Mouse (Mus musculus) limb, embryonic 11.5 days (tissue): ENCODE measurements around the gene Gnb5. TPM values are rescaled to one million over a fixed set of nuclear protein-coding genes. Genes with fewer than 3 reads are reported as not detected.

ENCODE experiments used
- ATAC-seq: fragments of 200-750 bp; cut with Nextera tagmentation; 2 replicates; pipeline ENCODE4 v1.8.0; 2017; ENCODE audit warnings: low read depth; ENCODE audit not compliant: insufficient number of reproducible peaks, low FRiP score, low TSS enrichment
- DNase-seq: peaks from one replicate; pipeline ENCODE4 v3.0.0-alpha.2; 2015; ENCODE audit warnings: low spot score
- H3K27ac ChIP-seq: fragments of 300-500 bp; sonication (generic); replicated peaks from 2 replicates; pipeline ENCODE4 v1.5.1; 2014; ENCODE audit warnings: low read depth, mild to moderate bottlenecking, low read length
- H3K27me3 ChIP-seq: fragments of 300-500 bp; sonication (generic); 2 replicates; pipeline ENCODE4 v1.6.1; 2014; ENCODE audit warnings: mild to moderate bottlenecking, low read length, mixed read lengths; ENCODE audit not compliant: control insufficient read depth, insufficient read depth
- H3K36me3 ChIP-seq: fragments of 300-500 bp; sonication (generic); 2 replicates; pipeline ENCODE4 v1.6.1; 2014; ENCODE audit warnings: mild to moderate bottlenecking, low read length, moderate library complexity, mixed read lengths; ENCODE audit not compliant: control insufficient read depth, insufficient read depth
- H3K4me1 ChIP-seq: fragments of 300-500 bp; sonication (generic); 2 replicates; pipeline ENCODE4 v1.6.1; 2014; ENCODE audit warnings: low read length, mixed read lengths; ENCODE audit not compliant: control insufficient read depth, insufficient read depth
- H3K4me2 ChIP-seq: fragments of 300-500 bp; sonication (generic); 2 replicates; pipeline ENCODE4 v1.6.1; 2014; ENCODE audit warnings: low read depth, mild to moderate bottlenecking, moderate library complexity; ENCODE audit not compliant: severe bottlenecking
- H3K4me3 ChIP-seq: fragments of 300-500 bp; sonication (generic); 2 replicates; pipeline ENCODE4 v1.5.1; 2014; ENCODE audit warnings: low read depth, low read length
- H3K9ac ChIP-seq: fragments of 300-500 bp; sonication (generic); 2 replicates; pipeline ENCODE4 v1.6.1; 2014; ENCODE audit warnings: mild to moderate bottlenecking, low read length
- H3K9me3 ChIP-seq: fragments of 300-500 bp; sonication (generic); 2 replicates; pipeline ENCODE4 v1.6.1; 2016; ENCODE audit warnings: low read length; ENCODE audit not compliant: control insufficient read depth
- WGBS: fragments of 180-500 bp; shearing (Covaris S2); extraction: QIAGEN DNeasy Blood & Tissue Kit; methylation state at CpG from one replicate; pipeline ENCODE4 v1.1.7; 2014; 5-methylcytosine and 5-hydroxymethylcytosine counted together
- polyA plus RNA-seq: library from polyadenylated mRNA; unstranded; fragments of >200 nt; fragmentation: Nextera tagmentation; extraction: Ambion mirVana; gene quantifications from 2 replicates; pipeline ENCODE4 v1.2.1, GENCODE M21; 2014

Gene Gnb5
- polyA plus RNA-seq, 1 experiment from 2014 or later: 23.0 TPM

DNA sequence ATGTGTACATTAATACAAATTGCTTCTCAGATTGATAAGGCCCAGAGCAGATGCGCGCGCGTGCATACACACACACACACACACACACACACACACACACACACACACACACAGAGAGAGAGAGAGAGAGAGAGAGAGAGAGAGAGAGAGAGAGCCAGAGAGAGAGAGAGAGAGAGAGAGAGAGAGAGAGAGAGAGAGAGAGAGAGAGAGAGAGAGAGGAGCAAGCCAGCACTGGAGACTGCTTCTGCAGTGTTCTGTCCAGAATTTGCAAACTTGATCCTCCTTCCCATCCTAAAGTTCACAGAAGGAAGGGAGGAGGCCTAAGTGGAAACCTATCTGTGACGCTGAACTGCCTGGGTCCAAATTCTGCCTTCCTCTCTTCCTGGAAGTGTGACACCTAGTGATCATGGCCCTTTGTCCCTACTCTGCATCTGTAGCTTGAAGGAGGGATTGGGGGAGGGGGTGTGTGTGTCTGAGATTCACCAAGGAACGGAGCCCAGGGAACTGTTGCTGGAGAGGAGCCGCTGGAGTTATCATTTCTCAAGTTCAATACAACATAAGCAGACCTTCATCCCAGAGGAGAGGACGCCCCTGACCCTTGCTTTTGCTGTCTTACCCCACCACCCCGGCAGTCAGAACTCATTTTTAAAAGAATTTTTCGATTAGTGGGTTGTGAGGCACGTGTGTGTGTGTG lies 7.2 kb downstream of the Gnb5 start:
- ATAC-seq: no peak; the same call in 1 of the 2 replicates
- 0 out of 2 replicates have a peak overlapping the region, but pooled peaks have one; percentile 68 for H3K9ac ChIP-seq
- peak overlapping the region; percentile 59 for H3K4me3 ChIP-seq
- peaks cover 7% of the 10 kb centered on the region; the same call in 1 of the 2 replicates for H3K4me1 ChIP-seq
- H3K27ac ChIP-seq: no peak overlapping the region
- H3K4me2 ChIP-seq: peak overlapping the region; percentile 94
- 41% methylated on average over 11 of the region's 11 CpGs for WGBS
- H3K36me3 ChIP-seq: no peaks in the 10 kb centered on the region
- H3K27me3 ChIP-seq: no peaks in the 10 kb centered on the region
- no peaks in the 10 kb centered on the region for H3K9me3 ChIP-seq
- peak; percentile 37 for DNase-seq

- no peak overlapping the region for H3K27ac ChIP-seq
- H3K4me1 ChIP-seq: peaks cover 7% of the 10 kb centered on the region; the same call in 1 of the 2 replicates
- H3K9me3 ChIP-seq: no peaks in the 10 kb centered on the region
- WGBS: 1% methylated on average over 51 of the region's 52 CpGs
- peak overlapping the region; percentile 68 for H3K9ac ChIP-seq
- peak; percentile 86 for DNase-seq
- H3K4me2 ChIP-seq: peak overlapping the region; percentile 94
- H3K27me3 ChIP-seq: no peaks in the 10 kb centered on the region
- ATAC-seq: peak; percentile 86
- no peaks in the 10 kb centered on the region for H3K36me3 ChIP-seq
- peak overlapping the region; percentile 59 for H3K4me3 ChIP-seq
Observed at GRCm38 (mm10) chr9:75313832-75314516, 7.9 kb downstream of the Gnb5 start.

DNA sequence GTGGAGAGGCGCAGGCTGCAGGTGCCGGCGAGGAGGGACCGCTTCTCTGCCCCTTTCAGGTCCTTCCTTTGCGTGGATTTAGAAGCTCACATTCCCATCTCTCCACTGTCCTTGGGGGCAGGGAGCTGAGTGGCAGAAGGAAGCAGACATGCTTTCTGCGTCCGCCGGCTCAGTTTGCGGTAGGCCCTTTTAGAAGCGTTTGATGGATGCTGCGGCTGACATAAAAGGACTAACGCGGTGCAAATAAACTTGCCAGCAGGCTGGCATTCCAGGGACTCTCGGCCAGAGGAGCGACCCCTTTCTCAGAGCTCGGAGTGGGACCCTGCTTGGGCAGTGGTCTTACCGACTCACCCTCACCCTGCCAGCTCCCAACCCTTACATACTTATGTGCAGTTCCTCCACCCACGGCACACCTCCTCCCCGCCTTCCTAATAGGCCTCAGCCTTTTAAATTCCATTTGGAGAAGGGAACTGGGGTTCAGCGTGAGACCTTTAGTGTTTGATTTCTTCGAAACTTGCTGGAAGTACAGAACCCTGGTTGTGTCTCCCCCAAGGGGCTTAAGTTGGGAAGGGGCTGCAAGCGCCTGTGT lies 8.5 kb downstream of the Gnb5 start:
- DNase-seq: no peak
- Histone ChIP-seq H3K4me3 (peak overlapping the region; percentile 59), H3K9me3 (no peaks in the 10 kb centered on the region), H3K27me3 (no peaks in the 10 kb centered on the region), H3K9ac (peak overlapping the region; percentile 68), H3K4me2 (peak overlapping the region; percentile 94), H3K4me1 (peaks cover 7% of the 10 kb centered on the region; the same call in 1 of the 2 replicates), H3K27ac (no peak overlapping the region), H3K36me3 (no peaks in the 10 kb centered on the region)
- ATAC-seq: no peak
- 2% methylated on average over 22 of the region's 22 CpGs for WGBS

DNA sequence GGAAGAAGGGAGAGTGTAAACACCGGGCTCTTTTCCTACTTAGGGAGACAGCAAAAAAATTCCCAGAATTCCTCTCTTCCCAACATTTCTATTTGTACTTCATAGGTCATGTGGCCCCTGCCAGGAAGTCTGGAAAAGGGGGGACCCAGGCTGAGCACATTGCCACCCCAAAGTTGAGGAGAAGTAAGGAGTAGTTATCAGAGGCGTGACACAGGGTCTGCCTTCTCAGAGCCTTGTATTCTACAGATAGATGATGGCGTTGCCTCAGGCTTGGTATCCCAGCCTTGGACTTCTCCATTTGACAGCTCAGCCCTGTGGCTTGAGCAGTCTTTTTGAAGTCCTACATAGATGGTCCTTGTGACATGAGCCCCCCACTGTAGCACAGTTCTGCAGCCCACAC lies 9.2 kb downstream of the Gnb5 start:
- H3K9ac ChIP-seq: no peak overlapping the region
- no peaks in the 10 kb centered on the region for H3K27me3 ChIP-seq
- no peaks in the 10 kb centered on the region for H3K36me3 ChIP-seq
- peak overlapping the region; percentile 94 for H3K4me2 ChIP-seq
- no peaks in the 10 kb centered on the region for H3K9me3 ChIP-seq
- ATAC-seq (no peak), DNase-seq (no peak)
- WGBS: 69% methylated on average over 3 of the region's 3 CpGs
- no peak overlapping the region for H3K4me3 ChIP-seq
- H3K27ac ChIP-seq: no peak overlapping the region
- H3K4me1 ChIP-seq: peaks cover 7% of the 10 kb centered on the region; the same call in 1 of the 2 replicates

DNA sequence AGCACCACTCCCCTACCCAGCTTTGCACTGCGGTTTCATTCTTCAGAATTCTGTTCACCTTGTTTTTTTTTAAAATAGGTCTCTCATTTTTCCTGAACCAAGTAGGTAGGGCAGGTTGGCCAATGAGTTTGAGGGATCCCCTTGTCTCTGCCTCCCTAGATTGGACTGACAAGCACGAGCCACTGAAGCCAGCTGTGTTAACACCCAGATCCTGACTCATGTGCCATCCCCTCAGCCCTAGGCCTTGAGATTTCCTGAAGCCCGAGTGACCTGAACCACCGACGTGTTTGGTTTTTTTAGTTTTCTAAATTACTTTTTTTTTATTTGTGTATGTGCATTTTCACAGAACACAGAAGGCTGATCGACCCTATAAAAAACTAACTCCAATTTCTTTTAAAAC lies 10.7 kb downstream of the Gnb5 start:
- Histone ChIP-seq H3K4me1 (peaks cover 7% of the 10 kb centered on the region; the same call in 1 of the 2 replicates), H3K9ac (no peak overlapping the region)
- 85% methylated on average over 6 of the region's 6 CpGs for WGBS

GRCm38 (mm10) chr9:75318196-75318595 lies 12.1 kb downstream of the Gnb5 start:
- Histone ChIP-seq H3K4me2 (no peak overlapping the region), H3K36me3 (no peaks in the 10 kb centered on the region), H3K4me3 (no peak overlapping the region), H3K27me3 (no peaks in the 10 kb centered on the region), H3K9ac (no peak overlapping the region), H3K4me1 (peaks cover 7% of the 10 kb centered on the region; the same call in 1 of the 2 replicates), H3K27ac (no peak overlapping the region), H3K9me3 (no peaks in the 10 kb centered on the region)
- WGBS: 96% methylated on average over 2 of the region's 2 CpGs
- no peak for ATAC-seq
- DNase-seq: no peak

More for the DNA sequence above, 10.7 kb downstream of the Gnb5 start:
- DNase-seq: no peak
- Histone ChIP-seq H3K36me3 (no peaks in the 10 kb centered on the region), H3K27me3 (no peaks in the 10 kb centered on the region), H3K27ac (no peak overlapping the region), H3K4me2 (no peak overlapping the region), H3K4me3 (no peak overlapping the region), H3K9me3 (no peaks in the 10 kb centered on the region)
- ATAC-seq: no peak

DNA sequence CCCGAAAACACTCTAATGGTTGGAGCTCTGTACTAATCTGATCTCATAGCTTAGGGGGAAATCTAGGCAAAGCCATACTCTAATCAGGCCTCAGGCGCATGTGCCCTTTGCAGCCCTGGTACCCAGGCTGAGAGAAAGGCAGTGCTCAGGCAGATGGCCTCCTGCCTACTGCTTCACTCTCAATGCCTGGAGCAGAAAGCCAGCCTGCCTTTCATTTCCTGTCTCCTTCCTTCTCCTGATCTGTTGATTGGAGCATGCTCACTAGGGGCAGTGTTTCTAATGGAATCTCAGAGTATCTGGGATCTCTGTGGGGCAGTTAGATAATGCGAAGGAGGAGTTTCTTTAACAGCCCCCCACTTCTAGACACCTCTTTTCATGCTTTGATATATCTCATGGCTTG lies 13.3 kb downstream of the Gnb5 start:
- WGBS: 81% methylated on average over 3 of the region's 3 CpGs
- no peak overlapping the region for H3K27ac ChIP-seq

DNA sequence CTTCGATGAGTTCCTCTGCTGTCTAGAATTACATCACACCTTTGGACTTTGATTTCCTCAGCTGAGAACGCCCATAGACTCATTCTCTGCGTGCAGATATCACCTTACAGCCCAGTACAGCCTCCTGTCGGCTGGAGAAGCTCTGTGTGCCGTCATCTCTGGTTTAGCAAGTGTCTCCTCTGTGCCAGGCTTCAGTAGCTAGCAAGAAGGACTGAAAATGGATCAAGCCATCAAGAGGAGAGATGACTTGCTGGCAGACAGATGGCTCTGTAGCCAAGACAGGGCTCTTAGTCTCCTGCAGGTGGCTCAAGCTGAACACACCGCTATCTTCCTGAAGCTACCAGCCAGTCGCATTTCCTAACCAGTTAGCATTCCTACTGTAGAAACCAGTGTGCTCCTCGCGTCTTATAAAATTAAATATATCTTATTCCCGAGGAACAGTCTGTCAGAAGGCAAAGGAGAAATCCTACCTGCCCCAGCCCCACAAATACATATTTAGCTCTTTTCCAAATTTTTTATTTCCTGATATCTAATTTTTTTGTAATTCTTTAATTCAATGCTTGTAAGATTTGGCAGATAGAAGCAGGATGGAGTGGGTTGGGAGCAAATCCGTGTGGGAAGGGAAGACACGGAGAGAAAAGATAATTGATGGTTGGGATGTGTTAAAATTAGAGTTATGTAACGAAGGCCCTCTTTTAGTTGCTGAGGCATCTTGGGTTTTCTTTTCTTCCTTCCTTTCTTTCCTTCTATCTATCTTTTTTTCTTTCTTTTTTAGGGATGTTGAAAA lies 16.2 kb downstream of the Gnb5 start:
- Histone ChIP-seq H3K36me3 (no peaks in the 10 kb centered on the region), H3K4me1 (no peaks in the 10 kb centered on the region), H3K9me3 (no peaks in the 10 kb centered on the region), H3K27ac (no peak overlapping the region), H3K4me3 (no peak overlapping the region), H3K4me2 (no peak overlapping the region), H3K27me3 (no peaks in the 10 kb centered on the region), H3K9ac (no peak overlapping the region)
- no peak for ATAC-seq
- 72% methylated on average over 13 of the region's 13 CpGs for WGBS
- DNase-seq: no peak

More for the DNA sequence above, 13.3 kb downstream of the Gnb5 start:
- no peaks in the 10 kb centered on the region for H3K27me3 ChIP-seq
- no peak overlapping the region for H3K4me3 ChIP-seq
- H3K4me2 ChIP-seq: no peak overlapping the region
- DNase-seq (no peak), ATAC-seq (no peak)
- no peaks in the 10 kb centered on the region for H3K9me3 ChIP-seq
- H3K9ac ChIP-seq: no peak overlapping the region
- peaks cover 7% of the 10 kb centered on the region; the same call in 1 of the 2 replicates for H3K4me1 ChIP-seq
- H3K36me3 ChIP-seq: no peaks in the 10 kb centered on the region
